Mouse (Mus musculus) C3H10T1/2 (cell line): ENCODE data around the gene Olfr127. TPM values are rescaled to one million over a fixed set of nuclear protein-coding genes. Genes with fewer than 3 reads are reported as not detected.

Experiments used
- polyA plus RNA-seq, 2 experiments: library from polyadenylated mRNA; unstranded; fragments of >200 nt; fragmentation: generic; extraction: Trizol; gene quantifications; one replicate each; pipeline ENCODE4 v1.2.1; 2012; ENCODE audit warnings: missing spikeins in 2 of 2

The Olfr127 gene
- not detected for polyA plus RNA-seq

GRCm38 (mm10) chr17:37900137-37900536, at the start of gene Olfr127:
TSS of gene Olfr127 (plus strand) at chr17:37900437.

GRCm38 (mm10) chr17:37920248-37920647, 20.0 kb downstream of the Olfr127 start, which contains the start of gene Olfr128:
TSS of gene Olfr128 (plus strand) at chr17:37920548.

GRCm38 (mm10) chr17:37952979-37953378, 52.7 kb downstream of the Olfr127 start, which contains the start of gene Olfr761:
TSS of gene Olfr761 (minus strand) at chr17:37953079.

Other genes starting within 250 kb of the Olfr127 start
- gene Olfr117, start 236.7 kb upstream of the Olfr127 start, polyA plus RNA-seq, result not detected
- not detected for gene Olfr118, start 233.4 kb upstream of the Olfr127 start, polyA plus RNA-seq
- not detected for gene Olfr119, start 203.9 kb upstream of the Olfr127 start, polyA plus RNA-seq
- not detected for gene Olfr120, start 178.6 kb upstream of the Olfr127 start, polyA plus RNA-seq
- gene Olfr121, start 151.6 kb upstream of the Olfr127 start, polyA plus RNA-seq, result not detected
- gene Olfr122, start 131.8 kb upstream of the Olfr127 start, polyA plus RNA-seq, result not detected
- gene Olfr123, start 106.9 kb upstream of the Olfr127 start, polyA plus RNA-seq, result not detected
- not detected for gene Olfr124, start 100.5 kb upstream of the Olfr127 start, polyA plus RNA-seq
- not detected for gene Olfr125, start 67.5 kb upstream of the Olfr127 start, polyA plus RNA-seq
- not detected for gene Olfr126, start 53.0 kb upstream of the Olfr127 start, polyA plus RNA-seq
- not detected for gene Olfr128, start 20.1 kb downstream of the Olfr127 start, polyA plus RNA-seq
- gene Olfr761, start 52.6 kb downstream of the Olfr127 start, polyA plus RNA-seq, result not detected
- gene Olfr129, start 159.6 kb downstream of the Olfr127 start, polyA plus RNA-seq, result not detected
- gene Olfr130, start 163.5 kb downstream of the Olfr127 start, polyA plus RNA-seq, result not detected
- not detected for gene Olfr131, start 188.3 kb downstream of the Olfr127 start, polyA plus RNA-seq
- not detected for gene Olfr132, start 234.1 kb downstream of the Olfr127 start, polyA plus RNA-seq
- not detected for gene Olfr133, start 244.8 kb downstream of the Olfr127 start, polyA plus RNA-seq